ENCODE assay signal across 7 mouse cellular contexts in the genomic region with DNA sequence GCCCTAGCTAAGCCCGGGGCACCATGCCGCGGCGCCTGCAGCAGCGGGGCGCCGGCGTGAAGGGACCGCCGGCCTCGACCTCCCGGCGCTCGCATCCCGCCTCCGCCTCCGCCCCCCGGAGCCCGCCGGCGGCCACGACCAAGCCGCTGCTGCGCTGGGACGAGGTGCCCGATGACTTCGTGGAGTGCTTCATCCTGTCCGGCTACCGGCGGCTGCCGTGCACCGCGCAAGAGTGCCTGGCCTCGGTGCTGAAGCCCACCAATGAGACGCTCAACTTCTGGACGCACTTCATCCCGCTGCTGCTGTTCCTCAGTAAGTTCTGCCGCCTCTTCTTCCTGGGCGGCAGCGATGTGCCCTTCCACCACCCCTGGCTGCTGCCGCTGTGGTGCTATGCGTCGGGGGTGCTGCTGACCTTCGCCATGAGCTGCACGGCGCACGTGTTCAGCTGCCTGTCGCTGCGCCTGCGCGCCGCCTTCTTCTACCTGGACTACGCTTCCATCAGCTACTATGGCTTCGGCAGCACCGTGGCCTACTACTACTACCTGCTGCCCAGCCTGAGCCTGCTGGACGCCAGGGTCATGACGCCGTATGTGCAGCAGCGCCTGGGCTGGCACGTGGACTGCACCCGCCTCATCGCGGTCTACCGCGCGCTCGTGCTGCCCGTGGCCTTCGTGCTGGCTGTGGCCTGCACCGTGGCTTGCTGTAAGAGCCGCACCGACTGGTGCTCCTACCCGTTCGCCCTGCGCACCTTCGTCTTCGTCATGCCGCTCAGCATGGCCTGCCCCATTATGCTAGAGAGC. TPM values are rescaled to one million over a fixed set of nuclear protein-coding genes. Genes with fewer than 3 reads are reported as not detected.
DNase-seq lines count a peak whose midpoint lies in the region; ATAC-seq and TF ChIP-seq lines count a peak whose summit lies in the region.

No protein-coding gene starts in this region.

- H3K9me3 ChIP-seq in forebrain, embryonic 14.5 days (replicated peaks; ENCODE audit: control insufficient read depth, low read length), result no peaks in the 10 kb centered on the region
- no peaks in the 10 kb centered on the region for H3K9me3 ChIP-seq in hindbrain, embryonic 15.5 days
- H3K9me3 ChIP-seq in midbrain, embryonic 10.5 days (replicated peaks), result no peaks in the 10 kb centered on the region
- no peaks in the 10 kb centered on the region for H3K9me3 ChIP-seq in stomach, postnatal 0 days (ENCODE audit: control insufficient read depth, low read length)

- peak overlapping the region; percentile 71 for H3K9ac ChIP-seq in forebrain, embryonic 14.5 days (ENCODE audit: low read length)
- H3K9ac ChIP-seq in hindbrain, embryonic 15.5 days, result peak overlapping the region; percentile 71
- no peak overlapping the region for H3K9ac ChIP-seq in stomach, postnatal 0 days (ENCODE audit: low read length)

- H3K4me3 ChIP-seq in forebrain, embryonic 14.5 days (ENCODE audit: low read depth, low read length), result peak overlapping the region; percentile 63
- peak overlapping the region; percentile 75 for H3K4me3 ChIP-seq in hindbrain, embryonic 15.5 days
- peak overlapping the region; percentile 72 for H3K4me3 ChIP-seq in midbrain, embryonic 10.5 days
- H3K4me3 ChIP-seq in stomach, postnatal 0 days (ENCODE audit: low read depth, low read length), result peak overlapping the region; percentile 47

- no peaks in the 10 kb centered on the region for H3K36me3 ChIP-seq in forebrain, embryonic 14.5 days (ENCODE audit: control insufficient read depth, insufficient read depth, low read length)
- no peaks in the 10 kb centered on the region for H3K36me3 ChIP-seq in hindbrain, embryonic 15.5 days
- H3K36me3 ChIP-seq in midbrain, embryonic 10.5 days, result no peaks in the 10 kb centered on the region
- no peaks in the 10 kb centered on the region for H3K36me3 ChIP-seq in stomach, postnatal 0 days (ENCODE audit: control insufficient read depth, insufficient read depth, low read length)

- peaks cover 25% of the 10 kb centered on the region for H3K27me3 ChIP-seq in forebrain, embryonic 14.5 days (replicated peaks; ENCODE audit: control insufficient read depth, insufficient read depth, low read length)
- peaks cover 7% of the 10 kb centered on the region for H3K27me3 ChIP-seq in hindbrain, embryonic 15.5 days
- H3K27me3 ChIP-seq in midbrain, embryonic 10.5 days (ENCODE audit: low read depth, poor library complexity, severe bottlenecking), result peaks cover 97% of the 10 kb centered on the region
- peaks cover 26% of the 10 kb centered on the region for H3K27me3 ChIP-seq in stomach, postnatal 0 days (ENCODE audit: control insufficient read depth, insufficient read depth, low read length)

- DNase-seq in adrenal gland, postnatal 14 days, result peak; percentile 55
- DNase-seq in cerebellum, adult 18-20 months, result peak; percentile 71 to 74
- DNase-seq in forebrain, embryonic 14.5 days (ENCODE audit: low spot score), result peak; percentile 48
- peak; percentile 43 to 60 for DNase-seq in layer of hippocampus, postnatal 36 days
- peak; percentile 58 for DNase-seq in midbrain, embryonic 10.5 days (ENCODE audit: low spot score)
- peak; percentile 31 for DNase-seq in stomach, postnatal 0 days (ENCODE audit: low spot score)

- peak overlapping the region; percentile 90 for H3K4me2 ChIP-seq in forebrain, embryonic 14.5 days (ENCODE audit: low read length)
- H3K4me2 ChIP-seq in hindbrain, embryonic 15.5 days, result peak overlapping the region; percentile 92
- peak overlapping the region; percentile 84 for H3K4me2 ChIP-seq in stomach, postnatal 0 days (replicated peaks; ENCODE audit: low read depth)

- 0 out of 2 replicates have a peak overlapping the region, but pooled peaks have one; percentile 14 for H3K27ac ChIP-seq in forebrain, embryonic 14.5 days (ENCODE audit: low read depth, low read length)
- H3K27ac ChIP-seq in hindbrain, embryonic 15.5 days (replicated peaks), result peak overlapping the region; percentile 85
- peak overlapping the region; percentile 78 for H3K27ac ChIP-seq in midbrain, embryonic 10.5 days (replicated peaks)
- H3K27ac ChIP-seq in stomach, postnatal 0 days (replicated peaks), result no peak overlapping the region

- peak; percentile 67 for ATAC-seq in forebrain, embryonic 14.5 days
- peak; percentile 79 for ATAC-seq in hindbrain, embryonic 15.5 days (ENCODE audit: low FRiP score, low read depth)
- ATAC-seq in stomach, postnatal 0 days (ENCODE audit: low FRiP score, low TSS enrichment), result peak; percentile 59

- TF ChIP-seq EP300 in stomach, postnatal 0 days (optimal IDR thresholded peaks at IDR 0.05), result no peak

- WGBS in forebrain, embryonic 14.5 days, result 15% methylated on average over 72 of the region's 78 CpGs
- 15% methylated on average over 64 of the region's 78 CpGs for WGBS in hindbrain, embryonic 15.5 days
- WGBS in midbrain, embryonic 10.5 days, result 16% methylated on average over 77 of the region's 78 CpGs
- 17% methylated on average over 58 of the region's 78 CpGs for WGBS in stomach, postnatal 0 days

- H3K4me1 ChIP-seq in forebrain, embryonic 14.5 days (ENCODE audit: control insufficient read depth, insufficient read depth, low read length), result peaks cover 6% of the 10 kb centered on the region; the same call in 1 of the 2 replicates
- peaks cover 21% of the 10 kb centered on the region for H3K4me1 ChIP-seq in hindbrain, embryonic 15.5 days (replicated peaks)
- H3K4me1 ChIP-seq in midbrain, embryonic 10.5 days, result peaks cover 19% of the 10 kb centered on the region
- H3K4me1 ChIP-seq in stomach, postnatal 0 days (replicated peaks; ENCODE audit: control insufficient read depth, insufficient read depth), result no peaks in the 10 kb centered on the region

- no peak for TF ChIP-seq CTCF in stomach, postnatal 0 days (IDR thresholded peaks at IDR 0.05; ENCODE audit: low read depth)

RNA-seq across cellular contexts. Expression of a gene that starts 0.7 kb away (rescaled TPM):
- 9.8 and 20.8 TPM in 2 replicates for total RNA-seq in adrenal gland, postnatal 14 days (2021)
- 1.9 and 3.1 TPM in 2 replicates for polyA plus RNA-seq in forebrain, embryonic 14.5 days (2014; fragmentation: Nextera tagmentation; extraction: Ambion mirVana)
- 6.4 and 6.8 TPM in 2 replicates for polyA plus RNA-seq in hindbrain, embryonic 15.5 days (2015; fragmentation: Nextera tagmentation; extraction: Ambion mirVana)
- total RNA-seq in layer of hippocampus, postnatal 36 days (2021), result 10 to 100 TPM; 50.6 to 51.6 TPM
- 0.17 and 0.19 TPM in 2 replicates for polyA plus RNA-seq in midbrain, embryonic 10.5 days (2016; fragmentation: Nextera tagmentation; extraction: Ambion mirVana)
- polyA plus RNA-seq in stomach, postnatal 0 days (2015; fragmentation: Nextera tagmentation; extraction: Ambion mirVana), result 0.11 and 0.18 TPM in 2 replicates

RNA-seq across cellular contexts. Expression of a gene that starts 48.3 kb away (rescaled TPM):
- total RNA-seq in adrenal gland, postnatal 14 days (2021), result 62.2 and 63.0 TPM in 2 replicates
- polyA plus RNA-seq in forebrain, embryonic 14.5 days (2014; fragmentation: Nextera tagmentation; extraction: Ambion mirVana), result 129 and 132 TPM in 2 replicates
- polyA plus RNA-seq in hindbrain, embryonic 15.5 days (2015; fragmentation: Nextera tagmentation; extraction: Ambion mirVana), result 113 and 122 TPM in 2 replicates
- 10 to 100 TPM; 67.0 to 68.8 TPM for total RNA-seq in layer of hippocampus, postnatal 36 days (2021)
- polyA plus RNA-seq in midbrain, embryonic 10.5 days (2016; fragmentation: Nextera tagmentation; extraction: Ambion mirVana), result 134 and 139 TPM in 2 replicates
- polyA plus RNA-seq in stomach, postnatal 0 days (2015; fragmentation: Nextera tagmentation; extraction: Ambion mirVana), result 67.9 and 75.2 TPM in 2 replicates
